In genomic region chr12:104433214-104433613, GRCm38 (mm10) we compare ENCODE assay signal across 39 mouse cellular contexts. TPM values are rescaled to one million over a fixed set of nuclear protein-coding genes. Genes with fewer than 3 reads are reported as not detected.
A peak's percentile ranks its signal among the peaks of the same experiment; 100 is the strongest.
DNase-seq lines count a peak whose midpoint lies in the region; ATAC-seq and TF ChIP-seq lines count a peak whose summit lies in the region.
"Had no signal": no experiment of that assay in that cellular context is flagged by ENCODE, and none has a peak within 500 bp of the region (broad histone marks: within the 10 kb centered on the region; RNA-seq: fewer than 3 reads in every experiment).

No protein-coding gene starts in this region.

- no peaks in the 10 kb centered on the region for H3K27me3 ChIP-seq in midbrain, embryonic 11.5 days (ENCODE audit: control insufficient read depth, insufficient read depth, low read length)
- peaks cover 3% of the 10 kb centered on the region; the same call in 1 of the 2 replicates for H3K27me3 ChIP-seq in midbrain, embryonic 13.5 days
- H3K27me3 ChIP-seq in E14TG2a.4 (ENCODE audit: insufficient read depth, low read length), result no peaks in the 10 kb centered on the region
- H3K27me3 ChIP-seq: embryonic facial prominence, embryonic 15.5 days; hindbrain, embryonic 15.5 days; limb, embryonic 15.5 days; liver, embryonic 13.5 days had no signal

- ATAC-seq in midbrain, embryonic 11.5 days (ENCODE audit: low FRiP score), result 0 out of 2 replicates have a peak, but pooled peaks have one; percentile 48
- no peak for ATAC-seq in midbrain, embryonic 13.5 days
- ATAC-seq: forebrain, embryonic 16.5 days; inflammation-experienced regulatory T-cells, adult 6 months; lung, postnatal 0 days had no signal

- no peaks in the 10 kb centered on the region for H3K4me1 ChIP-seq in midbrain, embryonic 11.5 days (ENCODE audit: control insufficient read depth, insufficient read depth, low read length)
- peaks cover 5% of the 10 kb centered on the region for H3K4me1 ChIP-seq in midbrain, embryonic 13.5 days (replicated peaks)
- peaks cover 15% of the 10 kb centered on the region for H3K4me1 ChIP-seq in E14TG2a.4 (replicated peaks; ENCODE audit: low read depth, low read length)
- H3K4me1 ChIP-seq: embryonic facial prominence, embryonic 15.5 days; heart, embryonic 12.5 days; liver, embryonic 13.5 days; megakaryocyte, embryonic 14.5 days had no signal

- no peak for TF ChIP-seq CTCF in E14TG2a.4 (conservative IDR thresholded peaks at IDR 0.05; ENCODE audit: low read length)

- H3K4me2 ChIP-seq in midbrain, embryonic 11.5 days, result no peak overlapping the region
- no peak overlapping the region for H3K4me2 ChIP-seq in midbrain, embryonic 13.5 days (replicated peaks)
- H3K4me2 ChIP-seq: embryonic facial prominence, embryonic 15.5 days; heart, embryonic 12.5 days; limb, embryonic 15.5 days; liver, embryonic 13.5 days had no signal

- WGBS in midbrain, embryonic 11.5 days, result 23% methylated on average over 7 of the region's 7 CpGs
- 20% methylated on average over 7 of the region's 7 CpGs for WGBS in midbrain, embryonic 13.5 days

- H3K27ac ChIP-seq in midbrain, embryonic 11.5 days (ENCODE audit: low read depth, low read length), result no peak overlapping the region
- no peak overlapping the region for H3K27ac ChIP-seq in midbrain, embryonic 13.5 days
- H3K27ac ChIP-seq: embryonic facial prominence, embryonic 10.5 days; embryonic facial prominence, embryonic 15.5 days; gastrocnemius, adult 2 months; heart, adult 2 months; hindbrain, embryonic 15.5 days; limb, embryonic 15.5 days; liver, embryonic 13.5 days; stomach, postnatal 0 days had no signal

- H3K4me3 ChIP-seq in midbrain, embryonic 11.5 days (ENCODE audit: low read depth, low read length), result no peak overlapping the region
- H3K4me3 ChIP-seq in midbrain, embryonic 13.5 days (replicated peaks), result no peak overlapping the region
- peak overlapping the region; percentile 74 for H3K4me3 ChIP-seq in E14TG2a.4 (replicated peaks; ENCODE audit: low read length)
- H3K4me3 ChIP-seq: embryonic facial prominence, embryonic 10.5 days; embryonic facial prominence, embryonic 15.5 days; heart, adult 2 months; heart, embryonic 12.5 days; limb, embryonic 10.5 days; limb, embryonic 15.5 days; liver, embryonic 13.5 days; megakaryocyte, embryonic 14.5 days; myocyte had no signal

- DNase-seq in embryo, embryonic 11 days, result peak; percentile 24
- no peak for DNase-seq in embryo, embryonic 9.5 days (ENCODE audit: extremely low spot score)
- peak; percentile 81 for DNase-seq in midbrain, embryonic 11.5 days (ENCODE audit: low spot score, missing footprints)
- DNase-seq in R1 (ENCODE audit: low read depth, low spot score), result peak; percentile 93
- DNase-seq in layer of hippocampus, postnatal 36 days, result no peak
- DNase-seq: cerebellum, adult 8-10 months; cerebellum, postnatal 36 days; gastrocnemius, adult 2 months; gastrocnemius, postnatal 36 days; heart, adult 2 months; heart, postnatal 4 days; kidney, postnatal 36 days; liver, embryonic 13.5 days; lung, adult 18-20 months; lung, postnatal 4 days; right cerebral cortex, postnatal 4 days; thymus, adult 18-20 months; thymus, postnatal 25 days had no signal

- H3K9me3 ChIP-seq in midbrain, embryonic 11.5 days (ENCODE audit: control insufficient read depth, low read length), result no peaks in the 10 kb centered on the region
- H3K9me3 ChIP-seq in midbrain, embryonic 13.5 days, result no peaks in the 10 kb centered on the region
- peaks cover 40% of the 10 kb centered on the region for H3K9me3 ChIP-seq in E14TG2a.4 (ENCODE audit: low read length)
- H3K9me3 ChIP-seq: embryonic facial prominence, embryonic 10.5 days; embryonic facial prominence, embryonic 15.5 days; hindbrain, embryonic 15.5 days; limb, embryonic 10.5 days; limb, embryonic 15.5 days; liver, embryonic 13.5 days; megakaryocyte, embryonic 14.5 days had no signal

- H3K36me3 ChIP-seq in midbrain, embryonic 11.5 days (ENCODE audit: control insufficient read depth, insufficient read depth, low read length), result no peaks in the 10 kb centered on the region
- no peaks in the 10 kb centered on the region for H3K36me3 ChIP-seq in midbrain, embryonic 13.5 days
- H3K36me3 ChIP-seq in E14TG2a.4 (ENCODE audit: insufficient read depth, low read length), result peaks cover 40% of the 10 kb centered on the region
- H3K36me3 ChIP-seq: embryonic facial prominence, embryonic 10.5 days; embryonic facial prominence, embryonic 15.5 days; heart, embryonic 12.5 days; hindbrain, embryonic 15.5 days; limb, embryonic 10.5 days; limb, embryonic 15.5 days; liver, embryonic 13.5 days had no signal

- H3K9ac ChIP-seq in midbrain, embryonic 11.5 days (ENCODE audit: low read length), result no peak overlapping the region
- no peak overlapping the region for H3K9ac ChIP-seq in midbrain, embryonic 13.5 days (replicated peaks)
- H3K9ac ChIP-seq: embryonic facial prominence, embryonic 15.5 days; heart, embryonic 12.5 days; limb, embryonic 15.5 days; liver, embryonic 13.5 days had no signal

RNA-seq across cellular contexts. Expression of gene Serpina3n, which starts 26.7 kb away (rescaled TPM):
- not detected in 2 replicates for polyA plus RNA-seq in midbrain, embryonic 11.5 days (2014; fragmentation: Nextera tagmentation; extraction: Ambion mirVana)
- not detected in 2 replicates for polyA plus RNA-seq in midbrain, embryonic 13.5 days (2015; fragmentation: Nextera tagmentation; extraction: Ambion mirVana)
- total RNA-seq in layer of hippocampus, postnatal 36 days (2021), result 10 to 100 TPM; 72.9 to 78.6 TPM
- total RNA-seq: neutrophil, adult 5-6 weeks had no signal
- polyA plus RNA-seq: embryonic facial prominence, embryonic 10.5 days; forebrain, embryonic 16.5 days; heart, embryonic 12.5 days; inflammation-experienced regulatory T-cells, adult 6 months; kidney, embryonic 16.5 days; limb, embryonic 10.5 days had no signal

RNA-seq across cellular contexts. Expression of gene Gsc, which starts 39.9 kb away (rescaled TPM):
- polyA plus RNA-seq in midbrain, embryonic 11.5 days (2014; fragmentation: Nextera tagmentation; extraction: Ambion mirVana), result 0.17 and 0.59 TPM in 2 replicates
- polyA plus RNA-seq in midbrain, embryonic 13.5 days (2015; fragmentation: Nextera tagmentation; extraction: Ambion mirVana), result 0.32 TPM in 1 of 2 replicates, not detected in the other
- not detected for total RNA-seq in layer of hippocampus, postnatal 36 days (2021)
- total RNA-seq: gastrocnemius, postnatal 36 days; heart, adult 2 months; layer of hippocampus, adult 8-10 months; layer of hippocampus, postnatal 25 days; left cerebral cortex, postnatal 10 days; neutrophil, adult 5-6 weeks had no signal
- polyA plus RNA-seq: forebrain, embryonic 16.5 days; heart, postnatal 0 days; inflammation-experienced regulatory T-cells, adult 6 months; kidney, adult 2 months; kidney, embryonic 16.5 days; lung, postnatal 0 days; myocyte had no signal

Comparison
In these comparisons a context has a peak if more than half of its experiments do, and no peak if none do; other contexts are left out.
1. DNase-seq: peak in embryo, embryonic 11 days (single experiment), midbrain, embryonic 11.5 days (single experiment) and R1 (single experiment); none in embryo, embryonic 9.5 days (single experiment) and layer of hippocampus, postnatal 36 days (0 of 2).